Mouse (Mus musculus) neural tube, embryonic 11.5 days (tissue): Measurements from ENCODE around the gene Tmem101. TPM values are rescaled to one million over a fixed set of nuclear protein-coding genes. Genes with fewer than 3 reads are reported as not detected.

Source experiments
- ATAC-seq: fragments of 200-750 bp; cut with Nextera tagmentation; 2 replicates; pipeline ENCODE4 v1.8.0; 2017; ENCODE audit warnings: moderate number of reproducible peaks, mild to moderate bottlenecking, moderate TSS enrichment, moderate library complexity; ENCODE audit not compliant: insufficient read depth, low FRiP score, low TSS enrichment
- DNase-seq: peaks from one replicate; pipeline ENCODE4 v3.0.0-alpha.2; 2015; ENCODE audit warnings: low spot score
- H3K27ac ChIP-seq: fragments of 300-500 bp; sonication (generic); 2 replicates; pipeline ENCODE4 v1.5.1; 2014; ENCODE audit warnings: low read depth, mild to moderate bottlenecking, low read length
- H3K27me3 ChIP-seq: fragments of 300-500 bp; sonication (generic); 2 replicates; pipeline ENCODE4 v1.6.1; 2014; ENCODE audit warnings: mild to moderate bottlenecking, low read length, mixed read lengths; ENCODE audit not compliant: control insufficient read depth, insufficient read depth
- H3K36me3 ChIP-seq: fragments of 300-500 bp; sonication (generic); 2 replicates; pipeline ENCODE4 v1.6.1; 2014; ENCODE audit warnings: mild to moderate bottlenecking, low read length, moderate library complexity, mixed read lengths; ENCODE audit not compliant: control insufficient read depth, insufficient read depth
- H3K4me1 ChIP-seq: fragments of 300-500 bp; sonication (generic); 2 replicates; pipeline ENCODE4 v1.6.1; 2014; ENCODE audit warnings: low read length, mixed read lengths; ENCODE audit not compliant: control insufficient read depth, insufficient read depth
- H3K4me2 ChIP-seq: fragments of 300-500 bp; sonication (generic); 2 replicates; pipeline ENCODE4 v1.6.1; 2014; ENCODE audit warnings: low read depth, mild to moderate bottlenecking, moderate library complexity
- H3K4me3 ChIP-seq: fragments of 300-500 bp; sonication (generic); 2 replicates; pipeline ENCODE4 v1.5.1; 2014; ENCODE audit warnings: low read depth, low read length
- H3K9ac ChIP-seq: fragments of 300-500 bp; sonication (generic); 2 replicates; pipeline ENCODE4 v1.6.1; 2014; ENCODE audit warnings: mild to moderate bottlenecking, low read length
- H3K9me3 ChIP-seq: fragments of 300-500 bp; sonication (generic); 2 replicates; pipeline ENCODE4 v1.6.1; 2016; ENCODE audit warnings: low read length; ENCODE audit not compliant: control insufficient read depth
- WGBS: fragments of 180-500 bp; shearing (Covaris S2); extraction: QIAGEN DNeasy Blood & Tissue Kit; methylation state at CpG from one replicate; pipeline ENCODE4 v1.1.7; 2014; 5-methylcytosine and 5-hydroxymethylcytosine counted together
- polyA plus RNA-seq: library from polyadenylated mRNA; unstranded; fragments of >200 nt; fragmentation: Nextera tagmentation; extraction: Ambion mirVana; gene quantifications from 2 replicates; pipeline ENCODE4 v1.2.1, GENCODE M21; 2014

Gene Tmem101
- 34.2 and 34.9 TPM in 2 replicates for polyA plus RNA-seq

- Histone ChIP-seq H3K4me3 (peak within 1 kb of the TSS; percentile 88), H3K27me3 (no peaks in the 10 kb centered on the region)
Measured at GRCm38 (mm10) chr11:102156039-102156785, at the start of gene Tmem101. TSS of gene Tmem101 (minus strand) at chr11:102156404.

GRCm38 (mm10) chr11:102201408-102201821, 45.2 kb upstream of the Tmem101 start:
- H3K4me1 ChIP-seq, result no peaks in the 10 kb centered on the region
- H3K27ac ChIP-seq, result no peak overlapping the region
- DNase-seq (no peak), ATAC-seq (no peak)
- no peaks in the 10 kb centered on the region for H3K9me3 ChIP-seq
- WGBS, result 85% methylated on average over 12 of the region's 12 CpGs
- H3K4me3 ChIP-seq, result no peak overlapping the region
- H3K4me2 ChIP-seq, result no peak overlapping the region
- no peak overlapping the region for H3K9ac ChIP-seq
- peaks cover 15% of the 10 kb centered on the region for H3K36me3 ChIP-seq
- H3K27me3 ChIP-seq, result no peaks in the 10 kb centered on the region

More at GRCm38 (mm10) chr11:102156039-102156785, at the start of gene Tmem101:
- Histone ChIP-seq H3K4me2 (peak within 1 kb of the TSS; percentile 88), H3K4me1 (peaks cover 8% of the 10 kb centered on the region; the same call in 1 of the 2 replicates), H3K9ac (peak within 1 kb of the TSS; percentile 77), H3K9me3 (no peaks in the 10 kb centered on the region), H3K27ac (peak within 1 kb of the TSS; percentile 77), H3K36me3 (no peaks in the 10 kb centered on the region)
- DNase-seq (peak; percentile 91), ATAC-seq (peak; percentile 74)
- WGBS, result under 1% methylated on average over 37 of the region's 37 CpGs

DNA sequence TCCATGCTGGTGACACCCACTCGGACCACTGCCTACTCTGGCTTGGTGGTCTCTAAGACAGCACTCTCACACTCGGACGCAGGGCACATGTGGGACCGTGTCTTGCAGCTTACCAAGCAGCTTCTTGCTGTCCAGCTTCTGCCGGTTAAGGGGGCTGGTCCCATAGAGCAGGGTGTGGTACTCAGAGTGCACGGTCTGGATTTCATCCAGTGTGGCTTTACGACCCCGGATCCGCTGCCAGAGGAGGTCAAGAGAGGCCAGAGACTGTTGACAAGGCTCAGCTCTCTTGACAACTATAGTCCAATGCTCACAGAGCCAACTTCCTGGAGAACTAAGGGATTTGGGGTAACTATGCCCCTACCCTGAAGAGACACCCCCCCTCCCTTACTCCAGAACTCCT, 43.7 kb upstream of the Tmem101 start:
- WGBS, result 72% methylated on average over 9 of the region's 9 CpGs

DNA sequence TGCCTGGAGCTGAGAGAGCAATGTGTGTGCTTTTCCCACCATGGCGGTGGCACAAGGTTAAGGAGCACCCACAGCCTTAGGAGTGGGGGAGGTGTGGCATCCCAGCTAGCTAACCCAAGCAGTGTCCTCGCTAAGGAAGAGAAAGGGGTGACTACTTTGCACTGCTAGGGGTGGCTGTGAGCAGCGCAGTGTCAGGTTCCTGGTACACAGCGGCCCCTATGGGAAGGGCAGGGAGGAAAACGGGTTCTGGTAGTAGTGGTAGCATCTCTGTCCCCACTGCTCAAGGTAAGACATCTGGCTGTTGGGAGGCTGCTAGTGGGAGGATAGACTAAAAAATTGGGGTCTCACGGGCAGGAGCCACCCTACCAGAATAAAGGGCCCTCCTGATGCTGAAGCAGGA, 42.0 kb upstream of the Tmem101 start:
- 64% methylated on average over 6 of the region's 6 CpGs for WGBS
- peaks cover 17% of the 10 kb centered on the region for H3K36me3 ChIP-seq
- ATAC-seq, result no peak

More for the DNA sequence above, 43.7 kb upstream of the Tmem101 start:
- Histone ChIP-seq H3K9me3 (no peaks in the 10 kb centered on the region), H3K27me3 (no peaks in the 10 kb centered on the region), H3K4me2 (no peak overlapping the region), H3K4me1 (no peaks in the 10 kb centered on the region), H3K36me3 (peaks cover 14% of the 10 kb centered on the region), H3K27ac (no peak overlapping the region), H3K4me3 (no peak overlapping the region), H3K9ac (no peak overlapping the region; the same call in 1 of the 2 replicates)
- ATAC-seq, result no peak
- DNase-seq, result no peak

DNA sequence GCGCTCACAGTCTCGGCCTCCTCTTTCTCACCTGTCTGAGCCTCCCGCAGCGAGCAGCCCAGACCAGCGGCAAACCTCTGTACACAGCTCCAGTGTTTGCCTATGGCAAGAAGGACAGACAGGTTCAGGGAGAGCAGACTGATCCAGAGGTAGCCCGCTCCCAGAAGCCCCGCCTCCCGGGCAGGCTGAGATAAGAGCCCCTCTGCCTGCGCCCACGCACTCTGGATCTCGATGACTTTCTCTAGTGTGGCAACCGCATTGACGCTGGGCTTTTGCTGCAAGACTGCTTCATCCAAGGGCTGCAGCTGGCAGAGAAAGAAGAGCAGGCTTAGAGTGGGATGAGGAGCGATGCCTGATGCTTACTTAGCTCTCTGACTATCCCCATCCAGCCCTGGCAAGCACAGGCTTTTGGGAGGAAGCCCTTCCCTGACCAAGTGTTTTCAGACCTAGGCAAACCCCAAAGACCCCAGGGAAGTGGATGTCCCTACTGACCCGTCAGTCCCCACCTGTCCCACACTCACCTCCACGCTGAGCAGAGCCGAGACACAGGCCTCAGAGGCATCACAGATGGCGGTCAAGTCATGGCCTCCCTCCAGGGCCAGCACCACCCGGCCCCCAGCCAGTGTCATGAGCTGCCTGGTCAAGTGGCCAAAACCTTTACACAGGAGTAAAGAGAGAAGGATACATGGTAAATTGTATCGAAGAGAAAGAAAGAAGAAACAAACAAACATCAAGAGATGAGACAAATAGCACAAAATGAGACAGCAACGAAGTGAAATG, 40.0 kb upstream of the Tmem101 start:
- no peak overlapping the region for H3K4me3 ChIP-seq
- no peak overlapping the region for H3K9ac ChIP-seq
- no peaks in the 10 kb centered on the region for H3K4me1 ChIP-seq
- H3K36me3 ChIP-seq, result peaks cover 15% of the 10 kb centered on the region
- no peak overlapping the region for H3K4me2 ChIP-seq
- H3K9me3 ChIP-seq, result no peaks in the 10 kb centered on the region
- ATAC-seq (no peak), DNase-seq (no peak)
- WGBS, result 88% methylated on average over 21 of the region's 21 CpGs
- no peaks in the 10 kb centered on the region for H3K27me3 ChIP-seq
- H3K27ac ChIP-seq, result no peak overlapping the region

More for the DNA sequence above, 42.0 kb upstream of the Tmem101 start:
- Histone ChIP-seq H3K9me3 (no peaks in the 10 kb centered on the region), H3K4me1 (no peaks in the 10 kb centered on the region), H3K27me3 (no peaks in the 10 kb centered on the region), H3K27ac (no peak overlapping the region), H3K4me3 (no peak overlapping the region), H3K4me2 (no peak overlapping the region), H3K9ac (no peak overlapping the region)
- DNase-seq, result no peak

DNA sequence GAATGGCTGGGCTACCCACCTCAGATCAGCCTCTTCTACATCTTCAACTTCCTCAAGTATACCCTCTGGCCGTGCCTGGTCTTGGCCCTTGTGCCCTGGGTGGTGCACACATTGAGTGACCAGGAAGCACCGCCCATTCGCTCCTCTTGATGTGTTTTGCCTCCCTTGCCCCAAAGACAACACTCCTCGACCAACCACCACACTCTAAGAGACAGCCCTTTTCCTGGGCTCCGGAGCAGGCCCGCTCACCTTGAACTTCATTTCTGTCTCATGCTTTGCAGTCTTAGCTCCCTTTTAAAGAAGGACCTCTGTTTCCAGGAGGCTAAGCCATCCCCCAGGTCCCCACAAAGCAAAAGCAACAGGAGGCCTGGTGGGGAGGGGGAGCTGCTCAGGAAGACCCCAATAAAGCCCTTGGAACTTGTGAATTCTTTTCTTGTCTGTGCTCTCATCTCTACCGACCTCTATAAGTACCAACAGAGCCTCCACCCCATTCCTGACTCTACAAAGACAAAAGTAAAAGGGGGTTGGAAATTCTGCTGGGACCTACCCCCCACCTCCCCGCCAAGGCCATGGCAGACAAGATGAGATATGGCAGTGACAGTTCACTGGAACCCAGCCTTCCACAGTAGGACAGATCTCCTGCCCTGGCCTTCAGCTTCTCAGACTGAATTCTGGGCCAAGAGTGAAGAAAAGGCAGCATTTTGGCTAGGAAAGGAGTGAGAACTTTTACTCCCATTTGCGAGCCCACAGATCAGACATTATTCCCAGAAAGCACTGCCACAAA, 37.6 kb upstream of the Tmem101 start:
- ATAC-seq (no peak), DNase-seq (no peak)
- Histone ChIP-seq H3K9me3 (no peaks in the 10 kb centered on the region), H3K4me1 (peaks cover 7% of the 10 kb centered on the region; the same call in 1 of the 2 replicates), H3K4me2 (no peak overlapping the region), H3K36me3 (peaks cover 13% of the 10 kb centered on the region), H3K27me3 (no peaks in the 10 kb centered on the region), H3K9ac (no peak overlapping the region), H3K4me3 (no peak overlapping the region), H3K27ac (no peak overlapping the region)
- 76% methylated on average over 9 of the region's 9 CpGs for WGBS

- Histone ChIP-seq H3K9ac (no peak overlapping the region), H3K27ac (no peak overlapping the region), H3K9me3 (no peaks in the 10 kb centered on the region), H3K4me2 (peak overlapping the region; percentile 87), H3K4me1 (peaks cover 7% of the 10 kb centered on the region; the same call in 1 of the 2 replicates), H3K27me3 (no peaks in the 10 kb centered on the region), H3K36me3 (peaks cover 5% of the 10 kb centered on the region; the same call in 1 of the 2 replicates), H3K4me3 (no peak overlapping the region)
- no peak for ATAC-seq
- WGBS, result 30% methylated on average over 4 of the region's 4 CpGs
- DNase-seq, result no peak
Measured at GRCm38 (mm10) chr11:102190848-102191247, 34.6 kb upstream of the Tmem101 start.
